Mouse (Mus musculus) adrenal gland, adult 8-10 months (tissue): ENCODE measurements around the gene Cdk19. TPM values are rescaled to one million over a fixed set of nuclear protein-coding genes. Genes with fewer than 3 reads are reported as not detected.

Source experiments
- DNase-seq: peaks from one replicate; pipeline ENCODE4 v3.0.0; 2022
- total RNA-seq, 4 experiments: library from RNA; stranded (reverse); gene quantifications; 2 replicates each; pipeline ENCODE4 v1.2.4; 2022

Gene Cdk19
- total RNA-seq, 4 experiments from 2014 or later, result 11.1 to 14.0 (median 12.6) TPM

DNA sequence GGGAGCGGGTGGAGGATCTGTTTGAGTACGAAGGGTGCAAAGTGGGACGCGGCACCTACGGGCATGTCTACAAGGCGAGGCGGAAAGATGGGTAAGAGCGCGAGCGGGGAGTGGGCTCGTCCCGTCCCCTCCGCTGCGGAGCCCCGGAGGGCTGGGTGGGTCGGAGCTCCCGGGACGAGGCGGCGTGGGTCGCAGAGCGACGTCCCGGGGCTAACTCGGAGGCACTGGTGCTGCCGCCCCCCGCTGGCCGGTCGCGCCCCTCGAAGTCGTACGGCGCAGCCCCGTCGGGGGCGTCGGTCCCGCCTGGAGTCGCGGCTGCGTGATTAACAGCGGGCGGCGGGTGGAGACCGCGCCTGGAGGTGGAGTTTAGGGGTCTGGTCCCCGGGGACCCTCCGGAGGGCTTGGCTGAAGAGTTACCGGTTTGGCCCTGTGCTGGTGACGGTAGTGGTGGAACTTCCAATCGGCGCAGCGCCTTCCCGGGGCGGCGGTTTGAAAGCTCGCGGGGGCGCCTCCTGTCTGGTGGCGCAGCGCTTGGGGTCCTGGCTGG lies 10.3 kb downstream of the Cdk19 start:
- peak; percentile 27 for DNase-seq

- DNase-seq, result no peak
These were observed 11.0 kb downstream of the Cdk19 start for GRCm38 (mm10) chr10:40350245-40350932.

DNA sequence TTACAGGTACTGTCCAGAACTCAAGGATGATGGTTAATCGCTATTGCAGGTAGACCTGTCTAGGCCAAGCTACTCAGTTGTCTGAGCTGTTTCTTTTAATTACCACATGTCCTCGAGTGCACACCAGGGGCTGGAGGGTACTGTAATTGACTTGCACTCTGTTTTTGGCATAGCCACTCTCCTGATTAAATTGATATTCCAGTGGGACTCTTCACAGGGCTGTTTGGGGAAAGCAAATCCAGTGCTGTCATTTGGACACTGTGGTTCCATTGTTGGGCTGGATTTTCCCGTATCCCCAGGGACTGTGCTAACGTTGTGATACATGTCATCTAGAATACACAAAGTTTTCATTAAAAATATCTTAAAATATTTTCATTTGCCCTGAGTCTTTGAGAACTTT lies 11.8 kb downstream of the Cdk19 start:
- no peak for DNase-seq

DNA sequence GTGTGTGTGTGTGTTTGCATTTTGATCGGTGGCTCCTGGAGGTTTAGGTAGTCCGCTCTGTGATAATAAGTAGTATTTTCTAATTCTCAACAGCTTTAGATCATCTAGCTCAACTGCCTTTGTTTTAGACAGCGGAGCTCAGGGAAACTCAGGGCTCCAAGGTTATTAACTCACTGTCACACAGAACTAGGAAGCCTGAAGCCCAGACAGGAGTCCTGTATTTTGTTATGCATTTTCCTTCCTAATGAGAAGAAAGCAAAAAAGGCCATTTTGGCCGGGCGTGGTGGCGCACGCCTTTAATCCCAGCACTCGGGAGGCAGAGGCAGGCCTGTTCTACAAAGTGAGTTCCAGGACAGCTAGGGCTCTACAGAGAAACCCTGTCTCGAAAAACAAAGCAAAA lies 14.7 kb downstream of the Cdk19 start:
- DNase-seq, result no peak

DNA sequence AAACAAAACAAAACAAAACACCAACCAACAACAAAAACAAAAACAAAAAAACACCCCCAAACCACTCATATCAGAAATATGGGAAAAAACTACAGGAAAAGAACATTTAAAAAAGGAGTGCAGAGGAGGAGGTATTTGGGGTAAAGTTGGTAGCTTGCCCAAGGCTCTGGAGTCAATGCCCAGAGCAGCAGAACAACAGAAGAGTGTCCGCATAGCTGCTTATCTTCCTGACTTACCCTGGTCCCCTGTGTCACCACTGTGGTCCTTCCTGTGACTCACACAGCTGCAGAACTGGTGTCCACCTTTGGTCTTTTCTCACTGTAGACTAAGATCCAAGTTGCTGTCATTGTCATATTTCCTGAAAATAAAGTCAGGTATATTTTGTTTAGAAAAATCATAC lies 15.2 kb downstream of the Cdk19 start:
- peak; percentile 28 for DNase-seq

GRCm38 (mm10) chr10:40358166-40358565 lies 18.8 kb downstream of the Cdk19 start:
- no peak for DNase-seq

DNA sequence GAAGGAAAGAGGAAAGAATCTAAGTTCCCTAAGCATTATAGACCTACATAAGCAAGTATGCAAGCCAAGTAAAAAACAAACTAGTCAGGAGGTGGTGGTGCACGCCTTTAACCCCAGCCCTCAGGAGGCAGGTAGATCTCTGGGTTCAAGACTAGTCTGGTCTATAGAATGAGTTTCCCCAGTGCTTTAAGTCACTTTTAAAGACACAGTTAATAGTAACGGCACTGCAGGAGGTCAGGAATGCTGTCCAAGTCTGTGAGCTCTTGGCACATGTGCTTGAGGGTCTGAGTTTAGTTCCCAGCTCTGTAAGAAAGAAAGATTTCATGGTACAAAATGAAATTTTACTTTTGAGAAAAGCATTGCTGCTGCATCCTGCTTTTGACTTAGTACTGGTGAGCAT lies 19.8 kb downstream of the Cdk19 start:
- DNase-seq, result no peak

GRCm38 (mm10) chr10:40363004-40363403 lies 23.6 kb downstream of the Cdk19 start:
- DNase-seq, result no peak

DNA sequence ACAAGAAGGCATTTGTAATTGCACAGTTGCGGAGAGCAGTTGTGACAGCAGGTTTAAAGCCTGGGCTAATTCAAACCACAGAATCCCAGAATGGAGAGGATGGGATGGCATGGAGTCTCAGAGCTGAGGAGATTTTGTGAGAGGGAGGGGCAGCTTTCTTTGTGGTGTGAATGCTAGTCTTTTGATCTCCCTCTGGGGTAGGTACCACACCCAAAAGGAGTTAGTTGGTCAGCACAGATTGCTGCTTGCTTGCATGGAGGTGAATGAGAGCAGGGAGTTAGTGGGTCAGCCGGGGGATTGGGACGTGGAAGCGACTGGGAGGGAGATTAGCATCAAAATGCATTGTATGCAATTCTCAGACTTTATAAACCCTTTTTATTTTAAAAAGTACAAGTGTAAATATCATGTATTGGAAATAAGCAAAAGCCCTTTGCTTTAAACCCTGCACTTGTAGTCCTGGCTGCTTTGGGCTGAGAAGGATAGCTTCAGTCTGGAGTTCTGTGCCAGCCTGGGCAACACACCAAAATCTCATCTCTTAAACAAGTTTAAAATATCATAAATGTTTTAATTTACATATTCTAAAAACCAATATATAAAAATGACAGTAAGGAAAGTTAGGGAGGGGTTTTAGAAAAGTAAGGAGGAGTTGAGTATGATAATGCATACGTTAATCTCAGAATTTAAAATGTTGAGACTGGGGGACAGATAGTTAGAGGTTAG lies 25.4 kb downstream of the Cdk19 start:
- DNase-seq, result no peak

DNA sequence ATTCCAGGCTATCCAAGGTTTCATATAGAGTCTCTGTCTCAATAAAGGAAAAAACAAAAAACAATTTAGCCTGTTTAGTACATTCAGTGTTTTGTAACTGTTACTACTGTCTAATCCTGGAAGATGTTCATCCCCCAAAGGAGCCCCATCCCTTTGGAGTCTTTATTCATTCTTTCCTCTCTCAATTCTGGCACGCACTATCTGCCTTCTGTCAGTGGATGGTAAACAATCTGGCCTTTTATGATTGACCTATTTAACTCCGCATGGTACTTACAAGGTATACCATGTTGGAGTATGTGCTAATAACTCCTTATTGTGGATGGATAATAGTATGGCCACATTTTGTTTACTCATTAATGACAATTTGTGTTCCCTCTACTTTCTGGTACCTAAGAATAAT lies 26.6 kb downstream of the Cdk19 start:
- no peak for DNase-seq

GRCm38 (mm10) chr10:40368516-40368915 lies 29.2 kb downstream of the Cdk19 start:
- DNase-seq, result no peak

- no peak for DNase-seq
These were observed 30.8 kb downstream of the Cdk19 start for GRCm38 (mm10) chr10:40370156-40370555.

- DNase-seq, result no peak
These were observed 32.0 kb downstream of the Cdk19 start for GRCm38 (mm10) chr10:40371184-40371913.

DNA sequence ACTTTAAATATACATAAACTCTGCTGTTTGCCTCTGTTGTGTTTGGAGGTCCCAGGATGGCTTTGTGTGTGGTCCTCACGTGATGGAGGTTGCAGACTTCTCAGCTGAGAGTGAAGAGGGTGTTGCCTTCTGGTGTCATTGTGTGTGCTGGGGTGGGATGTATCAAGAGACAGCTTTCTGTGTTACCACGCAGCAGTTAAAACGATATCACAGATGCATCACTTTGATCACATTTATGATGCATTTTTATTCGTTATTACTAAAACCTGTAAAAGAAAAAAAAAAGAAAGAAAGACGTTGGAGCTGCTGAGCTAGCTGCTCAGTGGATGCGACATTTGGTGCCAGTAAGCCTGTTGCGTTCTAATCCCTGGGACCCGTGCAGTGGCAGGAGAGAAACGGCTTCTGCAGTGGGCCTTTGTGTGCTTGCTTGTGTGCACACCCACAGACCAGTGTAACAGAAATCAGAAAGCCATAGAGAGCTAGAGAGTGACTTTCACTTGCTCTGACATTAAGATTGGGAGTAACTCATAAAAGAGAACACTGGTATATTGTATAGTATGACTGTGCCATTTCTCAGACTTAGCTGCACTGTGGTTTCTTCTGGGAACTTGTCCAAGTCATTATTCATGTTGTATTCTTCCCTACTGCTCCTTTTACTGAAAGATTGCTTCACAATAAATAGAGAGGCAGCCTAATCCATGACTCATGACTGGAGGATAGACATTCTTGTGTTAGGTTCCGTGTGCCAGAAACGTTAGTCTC lies 32.7 kb downstream of the Cdk19 start:
- no peak for DNase-seq

- DNase-seq, result no peak
These were observed 34.4 kb downstream of the Cdk19 start for GRCm38 (mm10) chr10:40373749-40374148.

GRCm38 (mm10) chr10:40374828-40375227 lies 35.5 kb downstream of the Cdk19 start:
- no peak for DNase-seq

- DNase-seq, result no peak
These were observed 36.9 kb downstream of the Cdk19 start for GRCm38 (mm10) chr10:40376286-40376685.

DNA sequence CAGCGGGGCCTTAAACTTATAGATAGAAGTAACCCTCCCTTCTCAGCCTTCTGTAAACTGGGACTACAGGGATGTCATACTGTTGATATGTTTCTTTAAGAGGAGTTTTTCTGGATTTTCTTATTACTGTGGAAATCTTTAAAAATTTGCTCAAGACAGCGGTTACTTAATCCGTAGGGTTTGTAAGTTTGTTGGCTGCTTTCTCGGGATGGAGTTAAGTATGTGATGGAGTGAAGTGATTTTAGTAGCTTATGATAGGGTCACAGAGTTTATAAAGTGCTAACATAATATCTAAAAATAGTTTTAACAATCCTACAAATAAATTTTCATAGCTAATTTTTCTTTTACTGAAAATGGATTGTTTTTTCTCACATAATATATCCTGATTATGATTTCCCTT lies 38.9 kb downstream of the Cdk19 start:
- DNase-seq, result no peak

DNA sequence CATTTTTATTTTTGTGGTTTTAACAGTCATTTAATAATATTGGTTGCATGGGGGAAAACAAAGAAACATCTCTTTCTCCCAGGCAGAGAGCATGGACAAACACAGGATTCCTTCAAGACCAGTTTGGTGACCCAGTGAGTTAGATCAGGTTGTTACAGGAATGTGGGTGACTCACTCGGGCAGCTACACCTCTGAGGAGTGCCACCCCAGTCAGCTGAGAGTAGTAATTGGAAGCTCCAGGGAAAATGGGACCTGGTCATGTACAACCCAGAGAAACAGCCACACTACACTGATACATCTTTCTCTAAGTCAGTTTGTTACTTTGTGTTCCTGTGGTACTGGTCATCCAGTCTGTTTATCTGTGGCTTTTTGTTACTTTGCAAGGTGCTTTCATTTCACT lies 40.3 kb downstream of the Cdk19 start:
- no peak for DNase-seq

DNA sequence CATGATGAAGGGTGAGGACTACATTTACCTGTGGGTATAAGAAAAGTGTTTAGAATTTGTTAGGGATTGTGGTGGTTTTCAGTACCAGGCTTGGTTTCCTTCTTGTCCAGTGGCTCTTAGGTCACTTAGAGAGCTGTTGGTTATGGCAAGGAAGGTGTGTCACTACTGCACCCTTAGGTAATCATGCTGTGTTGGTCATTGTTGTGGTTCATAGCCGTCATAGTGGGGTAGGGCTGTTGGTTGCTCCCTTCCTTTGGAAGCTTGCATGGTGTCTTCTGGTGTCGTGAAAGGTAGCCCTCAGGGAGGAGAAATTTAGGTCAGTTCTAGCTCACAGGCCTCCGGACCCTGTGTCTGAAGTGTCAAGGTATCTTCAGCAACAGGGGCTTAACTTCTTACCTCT lies 46.0 kb downstream of the Cdk19 start:
- DNase-seq, result no peak

DNA sequence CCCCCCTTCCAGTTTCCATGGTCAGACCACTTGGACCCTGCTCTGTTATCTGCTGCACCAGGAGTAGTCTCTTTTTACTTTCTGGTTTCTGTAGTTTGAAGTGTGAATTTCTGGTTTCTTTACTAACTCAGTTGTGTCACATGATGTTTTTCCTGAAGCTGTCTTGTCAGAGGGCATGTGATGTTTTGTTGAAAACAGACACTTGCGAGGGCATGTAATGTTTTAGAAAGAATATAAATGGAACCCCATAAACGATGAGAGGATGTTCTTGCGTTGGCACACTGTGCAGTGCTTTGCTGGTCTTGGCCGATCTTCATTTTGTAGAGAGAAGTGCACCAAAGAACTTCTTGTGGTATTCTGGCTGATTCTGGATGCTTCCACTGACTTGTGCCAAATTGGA lies 46.8 kb downstream of the Cdk19 start:
- DNase-seq, result no peak

GRCm38 (mm10) chr10:40393447-40394143 lies 54.2 kb downstream of the Cdk19 start:
- no peak for DNase-seq
